Mouse (Mus musculus): ENCODE measurements around the gene Sap25. TPM values are rescaled to one million over a fixed set of nuclear protein-coding genes. Genes with fewer than 3 reads are reported as not detected.

The Sap25 gene
- polyA plus RNA-seq, 1 experiment from 2014 or later = 5.6 TPM

DNA sequence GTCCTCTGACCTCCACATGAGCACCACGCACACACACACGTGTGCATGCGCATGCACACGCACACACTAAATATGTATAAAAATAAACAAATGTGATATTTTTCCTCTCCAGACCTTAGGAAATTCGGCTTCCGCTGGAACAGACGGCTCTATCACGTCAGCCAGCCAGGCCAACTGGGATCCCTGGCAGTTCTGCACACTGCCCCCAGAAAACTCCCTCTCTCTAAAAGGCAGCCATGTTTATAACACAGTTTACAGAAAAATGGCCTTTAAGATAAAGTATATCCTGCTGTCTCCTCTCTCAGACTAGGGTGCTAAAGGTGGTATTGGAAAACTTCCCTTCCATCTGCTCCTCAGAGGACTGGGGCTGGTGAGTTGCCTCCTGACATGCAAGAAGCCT lies 36.7 kb downstream of the Sap25 start:
- H3K36me3 ChIP-seq (ENCODE audit: control insufficient read depth, insufficient read depth, low read length) = peaks cover 3% of the 10 kb centered on the region; the same call in 1 of the 2 replicates
- no peaks in the 10 kb centered on the region for H3K27me3 ChIP-seq (ENCODE audit: control insufficient read depth, insufficient read depth, low read length)
- H3K4me2 ChIP-seq = no peak overlapping the region
- peaks cover under 1% of the 10 kb centered on the region for H3K4me1 ChIP-seq (ENCODE audit: control insufficient read depth, insufficient read depth, low read length)
- no peak for ATAC-seq (replicated peaks; ENCODE audit: insufficient number of reproducible peaks, low FRiP score, low TSS enrichment)
- H3K4me3 ChIP-seq (ENCODE audit: low read depth, low read length) = no peak overlapping the region
- no peaks in the 10 kb centered on the region for H3K9me3 ChIP-seq (replicated peaks; ENCODE audit: control insufficient read depth, low read length)
- H3K9ac ChIP-seq (ENCODE audit: low read depth, low read length) = no peak overlapping the region
- no peak overlapping the region; the same call in 1 of the 2 replicates for H3K27ac ChIP-seq (ENCODE audit: low read depth, low read length)
- 95% methylated on average over 8 of the region's 8 CpGs for WGBS (ENCODE audit: insufficient replicate concordance)

DNA sequence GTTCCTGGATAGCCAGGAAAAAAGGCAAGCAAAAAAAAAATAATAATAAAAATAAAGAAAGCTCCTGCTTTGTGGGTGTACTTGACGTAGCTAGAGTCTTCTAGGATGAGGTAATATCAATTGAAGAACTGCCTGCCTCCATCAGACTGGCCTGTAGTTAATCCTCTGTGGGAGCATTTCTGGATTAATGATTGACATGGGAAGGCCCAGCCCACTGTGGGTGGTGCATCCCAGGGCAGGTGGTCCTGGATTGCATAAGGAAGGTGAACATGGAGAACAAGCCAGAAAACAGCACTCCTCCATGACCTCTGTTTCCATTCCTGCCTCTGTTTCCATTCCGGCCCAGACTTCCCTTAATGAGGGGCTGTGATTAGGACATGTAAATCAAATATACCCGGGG lies 37.6 kb downstream of the Sap25 start:
- Histone ChIP-seq H3K9ac (ENCODE audit: low read depth, low read length) (no peak overlapping the region), H3K36me3 (ENCODE audit: control insufficient read depth, insufficient read depth, low read length) (peaks cover 3% of the 10 kb centered on the region; the same call in 1 of the 2 replicates), H3K4me2 (no peak overlapping the region), H3K4me1 (ENCODE audit: control insufficient read depth, insufficient read depth, low read length) (peaks cover 9% of the 10 kb centered on the region), H3K4me3 (ENCODE audit: low read depth, low read length) (no peak overlapping the region), H3K9me3 (replicated peaks; ENCODE audit: control insufficient read depth, low read length) (no peaks in the 10 kb centered on the region), H3K27me3 (ENCODE audit: control insufficient read depth, insufficient read depth, low read length) (no peaks in the 10 kb centered on the region), H3K27ac (ENCODE audit: low read depth, low read length) (no peak overlapping the region)
- WGBS (ENCODE audit: insufficient replicate concordance) = 84% methylated on average over 3 of the region's 3 CpGs
- ATAC-seq (replicated peaks; ENCODE audit: insufficient number of reproducible peaks, low FRiP score, low TSS enrichment) = no peak

GRCm38 (mm10) chr5:137679726-137680125 lies 38.6 kb downstream of the Sap25 start:
- 84% methylated on average over 4 of the region's 4 CpGs for WGBS (ENCODE audit: insufficient replicate concordance)
- peaks cover 3% of the 10 kb centered on the region; the same call in 1 of the 2 replicates for H3K36me3 ChIP-seq (ENCODE audit: control insufficient read depth, insufficient read depth, low read length)
- peaks cover 9% of the 10 kb centered on the region for H3K4me1 ChIP-seq (ENCODE audit: control insufficient read depth, insufficient read depth, low read length)

DNA sequence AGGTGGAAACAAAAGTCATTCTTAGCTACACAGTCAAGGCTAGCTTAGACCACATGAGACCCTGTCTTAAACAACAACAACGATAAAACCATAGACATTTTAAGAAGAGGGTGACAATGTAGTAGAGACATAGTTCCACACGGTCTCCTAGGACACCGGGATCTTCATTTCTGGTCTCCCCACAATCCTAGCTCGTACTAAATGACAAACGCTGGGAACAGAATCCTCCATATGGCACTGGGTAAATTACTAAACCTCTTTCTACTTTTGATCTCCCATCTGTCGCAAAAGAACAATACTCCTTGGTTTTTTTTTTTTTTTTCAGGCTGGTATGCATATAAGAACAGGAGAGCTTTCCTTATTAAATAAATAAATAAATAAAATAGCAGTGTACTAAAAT lies 41.4 kb downstream of the Sap25 start:
- ATAC-seq (replicated peaks; ENCODE audit: insufficient number of reproducible peaks, low FRiP score, low TSS enrichment) = no peak
- peaks cover 3% of the 10 kb centered on the region; the same call in 1 of the 2 replicates for H3K36me3 ChIP-seq (ENCODE audit: control insufficient read depth, insufficient read depth, low read length)
- no peak overlapping the region for H3K9ac ChIP-seq (ENCODE audit: low read depth, low read length)
- H3K9me3 ChIP-seq (replicated peaks; ENCODE audit: control insufficient read depth, low read length) = no peaks in the 10 kb centered on the region
- WGBS (ENCODE audit: insufficient replicate concordance) = 86% methylated on average over 6 of the region's 6 CpGs
- no peaks in the 10 kb centered on the region for H3K27me3 ChIP-seq (ENCODE audit: control insufficient read depth, insufficient read depth, low read length)
- peaks cover 13% of the 10 kb centered on the region for H3K4me1 ChIP-seq (ENCODE audit: control insufficient read depth, insufficient read depth, low read length)
- peak overlapping the region; percentile 21; the same call in 1 of the 2 replicates for H3K4me2 ChIP-seq
- no peak overlapping the region for H3K4me3 ChIP-seq (ENCODE audit: low read depth, low read length)
- H3K27ac ChIP-seq (ENCODE audit: low read depth, low read length) = no peak overlapping the region

More at GRCm38 (mm10) chr5:137679726-137680125, 38.6 kb downstream of the Sap25 start:
- ATAC-seq (replicated peaks; ENCODE audit: insufficient number of reproducible peaks, low FRiP score, low TSS enrichment) = no peak
- no peaks in the 10 kb centered on the region for H3K27me3 ChIP-seq (ENCODE audit: control insufficient read depth, insufficient read depth, low read length)
- H3K4me3 ChIP-seq (ENCODE audit: low read depth, low read length) = no peak overlapping the region
- no peaks in the 10 kb centered on the region for H3K9me3 ChIP-seq (replicated peaks; ENCODE audit: control insufficient read depth, low read length)
- H3K4me2 ChIP-seq = no peak overlapping the region
- H3K9ac ChIP-seq (ENCODE audit: low read depth, low read length) = no peak overlapping the region
- H3K27ac ChIP-seq (ENCODE audit: low read depth, low read length) = no peak overlapping the region

DNA sequence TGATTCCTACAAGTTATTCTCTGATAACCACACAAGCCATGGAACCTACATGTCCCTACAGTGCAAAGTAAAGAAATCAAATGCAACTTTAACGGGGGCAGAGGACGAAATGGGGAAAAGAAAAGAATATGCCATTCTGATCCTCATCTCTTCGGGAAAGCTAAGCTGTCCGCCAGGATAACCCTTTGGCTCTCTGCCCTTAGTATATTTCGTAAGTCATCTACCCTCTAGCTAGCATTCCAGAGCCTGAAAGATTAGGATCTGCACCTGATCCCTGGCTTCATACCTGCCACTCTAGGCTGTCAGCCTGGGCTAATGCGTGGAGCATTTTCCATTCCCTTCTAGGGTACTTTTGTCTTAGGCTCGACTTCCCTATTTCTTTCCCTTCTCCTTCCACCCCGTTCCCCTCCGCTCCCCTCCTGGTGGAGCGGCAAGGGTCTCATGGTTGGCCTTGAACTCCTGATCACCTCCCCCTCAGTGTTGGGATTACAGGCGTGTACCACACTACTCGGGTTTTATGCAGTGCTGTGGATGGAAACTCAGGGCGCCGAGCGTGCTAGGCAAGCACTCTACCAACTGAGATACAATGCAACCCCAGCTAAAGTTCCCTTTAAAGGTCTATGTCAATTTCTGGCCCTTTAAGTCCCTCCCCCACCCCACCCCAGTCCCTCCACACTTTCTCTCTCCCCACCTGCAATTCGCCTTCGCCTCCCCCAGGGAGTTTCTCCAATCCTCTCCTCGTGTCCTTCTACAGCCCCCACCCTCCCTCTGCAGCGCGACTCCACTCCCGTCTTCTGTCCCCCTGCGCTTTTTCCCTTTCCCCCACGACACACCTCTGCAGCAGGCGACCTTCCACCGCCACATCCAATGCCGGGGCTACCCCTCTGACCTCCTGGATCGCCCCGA lies 42.5 kb downstream of the Sap25 start:
- Histone ChIP-seq H3K4me2 (peak overlapping the region; percentile 94), H3K27me3 (ENCODE audit: control insufficient read depth, insufficient read depth, low read length) (no peaks in the 10 kb centered on the region), H3K9me3 (replicated peaks; ENCODE audit: control insufficient read depth, low read length) (no peaks in the 10 kb centered on the region), H3K4me1 (ENCODE audit: control insufficient read depth, insufficient read depth, low read length) (peaks cover 13% of the 10 kb centered on the region), H3K27ac (ENCODE audit: low read depth, low read length) (peak overlapping the region; percentile 79), H3K36me3 (ENCODE audit: control insufficient read depth, insufficient read depth, low read length) (peaks cover 3% of the 10 kb centered on the region; the same call in 1 of the 2 replicates), H3K4me3 (ENCODE audit: low read depth, low read length) (peak overlapping the region; percentile 79), H3K9ac (ENCODE audit: low read depth, low read length) (peak overlapping the region; percentile 83)
- 12% methylated on average over 28 of the region's 28 CpGs for WGBS (ENCODE audit: insufficient replicate concordance)
- ATAC-seq (replicated peaks; ENCODE audit: insufficient number of reproducible peaks, low FRiP score, low TSS enrichment) = no peak

DNA sequence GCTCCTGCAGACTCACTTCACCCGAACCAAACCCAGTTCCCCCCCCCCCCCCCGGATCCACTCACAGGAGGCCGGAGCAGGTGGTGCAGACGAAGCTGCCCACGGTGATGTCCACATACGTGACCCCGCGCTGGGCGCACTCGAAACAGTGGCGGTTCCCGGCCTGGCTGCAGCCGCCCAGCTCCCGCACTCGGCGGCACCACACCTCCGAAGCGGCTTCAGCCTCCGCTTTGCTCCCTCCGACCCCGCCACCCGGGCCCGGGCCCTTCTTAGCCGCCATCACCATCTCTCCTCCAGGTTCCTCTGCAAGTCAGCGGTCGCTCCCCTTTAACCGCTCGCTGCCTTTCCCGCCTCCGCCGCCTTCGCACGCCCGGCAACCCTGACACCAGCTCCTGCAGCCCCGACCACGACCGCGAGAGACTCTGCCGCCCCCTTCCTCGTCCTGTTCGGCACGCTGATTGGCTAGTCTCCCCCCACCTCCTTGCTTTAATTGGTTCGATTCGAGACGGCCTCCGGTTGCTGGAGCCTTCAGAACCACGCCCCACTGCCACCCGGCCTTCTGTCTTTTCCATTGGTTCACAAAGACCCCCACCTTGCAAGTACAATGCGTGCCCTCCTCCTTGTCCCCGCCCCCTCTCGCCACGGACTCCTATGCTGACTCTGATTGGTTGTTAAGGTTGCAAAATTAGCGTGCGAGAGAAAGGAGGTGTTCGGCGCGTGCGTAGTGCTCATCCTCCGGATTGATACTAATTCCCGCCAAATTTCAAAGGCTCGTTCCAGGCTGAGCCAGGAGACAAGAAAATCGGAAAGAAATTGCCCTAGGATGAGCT lies 43.4 kb downstream of the Sap25 start, which contains the start of gene Agfg2:
Gene Agfg2 (minus strand): TSS at position 433 of the 830 bp plus-strand sequence.
- Histone ChIP-seq H3K36me3 (ENCODE audit: control insufficient read depth, insufficient read depth, low read length) (peaks cover 3% of the 10 kb centered on the region; the same call in 1 of the 2 replicates), H3K4me1 (ENCODE audit: control insufficient read depth, insufficient read depth, low read length) (peaks cover 13% of the 10 kb centered on the region), H3K9me3 (replicated peaks; ENCODE audit: control insufficient read depth, low read length) (no peaks in the 10 kb centered on the region), H3K27me3 (ENCODE audit: control insufficient read depth, insufficient read depth, low read length) (no peaks in the 10 kb centered on the region), H3K4me3 (ENCODE audit: low read depth, low read length) (peak within 1 kb of the TSS; percentile 79), H3K9ac (ENCODE audit: low read depth, low read length) (peak within 1 kb of the TSS; percentile 83), H3K4me2 (peak within 1 kb of the TSS; percentile 94), H3K27ac (ENCODE audit: low read depth, low read length) (peak within 1 kb of the TSS; percentile 79)
- peak; percentile 96 for ATAC-seq (replicated peaks; ENCODE audit: insufficient number of reproducible peaks, low FRiP score, low TSS enrichment)
- WGBS (ENCODE audit: insufficient replicate concordance) = under 1% methylated on average over 57 of the region's 62 CpGs

- Histone ChIP-seq H3K27ac (ENCODE audit: low read depth, low read length) (peak overlapping the region; percentile 75), H3K9ac (ENCODE audit: low read depth, low read length) (no peak overlapping the region)
Measured at GRCm38 (mm10) chr5:137685653-137686052, 44.5 kb downstream of the Sap25 start.

DNA sequence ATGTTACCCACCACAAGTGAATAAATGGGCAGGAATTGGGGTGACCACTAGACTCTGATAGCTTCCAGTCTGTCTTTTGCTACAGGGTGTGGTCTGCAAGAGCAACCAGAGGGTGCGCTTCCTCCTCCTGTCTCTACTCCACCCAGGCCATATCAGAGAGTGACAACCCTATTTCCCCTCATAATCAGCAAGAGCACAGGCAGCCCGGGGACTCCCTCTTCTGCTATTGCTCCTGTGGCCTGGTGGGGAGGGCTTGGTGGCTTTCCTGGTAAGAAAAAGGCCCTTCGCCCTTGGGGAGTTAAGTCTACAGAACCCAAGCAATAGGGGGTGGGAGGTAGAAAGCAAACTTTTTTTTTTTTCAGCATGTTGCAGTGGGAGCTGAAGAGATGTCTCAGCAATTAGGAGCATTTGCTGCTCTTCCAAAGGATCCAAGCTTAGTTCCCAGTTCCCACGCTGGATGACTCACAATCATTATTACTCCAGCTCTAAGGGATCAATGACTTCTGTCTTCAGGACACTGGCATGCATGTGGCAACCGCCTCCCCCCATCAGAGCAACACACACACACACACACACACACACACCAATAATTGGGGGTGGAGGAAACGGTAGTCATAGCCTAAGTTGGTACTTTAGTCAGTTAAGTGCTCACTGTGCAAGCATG lies 45.1 kb downstream of the Sap25 start:
- ATAC-seq (replicated peaks; ENCODE audit: insufficient number of reproducible peaks, low FRiP score, low TSS enrichment) = peak; percentile 67
- WGBS (ENCODE audit: insufficient replicate concordance) = 69% methylated on average over 6 of the region's 6 CpGs
- Histone ChIP-seq H3K4me2 (peak overlapping the region; percentile 94), H3K9me3 (replicated peaks; ENCODE audit: control insufficient read depth, low read length) (no peaks in the 10 kb centered on the region), H3K9ac (ENCODE audit: low read depth, low read length) (0 out of 2 replicates have a peak overlapping the region, but pooled peaks have one; percentile 39), H3K27ac (ENCODE audit: low read depth, low read length) (peak overlapping the region; percentile 75), H3K36me3 (ENCODE audit: control insufficient read depth, insufficient read depth, low read length) (no peaks in the 10 kb centered on the region), H3K4me1 (ENCODE audit: control insufficient read depth, insufficient read depth, low read length) (peaks cover 18% of the 10 kb centered on the region), H3K27me3 (ENCODE audit: control insufficient read depth, insufficient read depth, low read length) (no peaks in the 10 kb centered on the region), H3K4me3 (ENCODE audit: low read depth, low read length) (no peak overlapping the region)

More at GRCm38 (mm10) chr5:137685653-137686052, 44.5 kb downstream of the Sap25 start:
- no peaks in the 10 kb centered on the region for H3K36me3 ChIP-seq (ENCODE audit: control insufficient read depth, insufficient read depth, low read length)
- 85% methylated on average over 3 of the region's 3 CpGs for WGBS (ENCODE audit: insufficient replicate concordance)
- H3K4me3 ChIP-seq (ENCODE audit: low read depth, low read length) = no peak overlapping the region
- ATAC-seq (replicated peaks; ENCODE audit: insufficient number of reproducible peaks, low FRiP score, low TSS enrichment) = no peak
- H3K27me3 ChIP-seq (ENCODE audit: control insufficient read depth, insufficient read depth, low read length) = no peaks in the 10 kb centered on the region
- H3K4me1 ChIP-seq (ENCODE audit: control insufficient read depth, insufficient read depth, low read length) = peaks cover 17% of the 10 kb centered on the region
- H3K4me2 ChIP-seq = peak overlapping the region; percentile 94; the same call in 1 of the 2 replicates
- no peaks in the 10 kb centered on the region for H3K9me3 ChIP-seq (replicated peaks; ENCODE audit: control insufficient read depth, low read length)

All from heart, embryonic 11.5 days (tissue).